Mouse (Mus musculus) left cerebral cortex, postnatal 4 days (tissue): ENCODE measurements around the gene Poldip3. TPM values are rescaled to one million over a fixed set of nuclear protein-coding genes. Genes with fewer than 3 reads are reported as not detected.
"Not testable (repeated sequence)": the region's sequence is repeated elsewhere in the genome, so short reads cannot be mapped to it uniquely, and the experiment has no call there.

ENCODE experiments used
- DNase-seq: peaks from one replicate; pipeline ENCODE4 v3.0.0-alpha.2; 2022
- intact Hi-C: fragments of 180-260 bp; cut with DNase I; formaldehyde crosslinking; loops from one replicate; pipeline ENCODE4 v1.15.1; 2025
- total RNA-seq, 2 experiments: library from RNA; stranded (reverse); gene quantifications; 2 replicates each; pipeline ENCODE4 v1.2.3; 2021

Gene Poldip3
- total RNA-seq, 2 experiments from 2014 or later = 92.9 to 94.2 TPM

DNA sequence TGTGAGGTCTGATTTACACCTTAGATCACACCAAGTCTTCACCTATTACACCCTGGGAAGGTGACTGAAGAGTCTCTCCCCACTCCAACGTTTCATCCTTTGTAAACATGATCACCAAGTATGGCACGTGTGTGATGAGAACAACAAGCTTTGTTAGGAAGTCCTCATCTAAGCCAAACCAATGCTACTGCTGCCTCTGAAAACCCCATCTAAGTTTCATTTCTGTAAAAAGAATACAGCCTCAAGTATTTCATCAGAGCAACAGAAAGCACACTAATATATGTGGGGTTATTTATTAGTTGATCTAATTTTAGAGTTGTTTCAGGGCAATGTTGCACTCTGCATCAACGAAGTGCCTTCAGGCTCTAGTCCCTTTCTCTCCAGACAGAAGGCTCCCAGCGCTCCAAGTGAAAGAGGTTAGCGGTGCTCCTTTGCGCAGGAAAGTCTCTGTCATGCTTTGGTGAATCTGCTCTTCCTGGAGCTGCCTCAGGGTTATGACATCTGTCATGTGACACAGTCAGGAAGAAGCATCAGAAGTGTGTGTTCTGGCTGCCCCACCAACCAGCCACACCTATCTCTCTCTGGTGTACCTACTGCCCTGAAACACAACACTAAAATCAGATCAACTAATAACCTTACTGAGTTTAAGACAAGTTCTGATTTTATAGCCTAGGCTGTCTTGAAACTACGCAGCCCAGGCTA is 19.5 kb downstream of the Poldip3 start:
- DNase-seq = no peak
- intact Hi-C loops = no loop called here

- DNase-seq, intact Hi-C loops: not testable (repeated sequence)
These were observed 22.1 kb downstream of the Poldip3 start for GRCm38 (mm10) chr15:83127037-83127436.

- DNase-seq = no peak
- intact Hi-C loops = no loop called here
These were observed 22.6 kb downstream of the Poldip3 start for GRCm38 (mm10) chr15:83126582-83126981.

DNA sequence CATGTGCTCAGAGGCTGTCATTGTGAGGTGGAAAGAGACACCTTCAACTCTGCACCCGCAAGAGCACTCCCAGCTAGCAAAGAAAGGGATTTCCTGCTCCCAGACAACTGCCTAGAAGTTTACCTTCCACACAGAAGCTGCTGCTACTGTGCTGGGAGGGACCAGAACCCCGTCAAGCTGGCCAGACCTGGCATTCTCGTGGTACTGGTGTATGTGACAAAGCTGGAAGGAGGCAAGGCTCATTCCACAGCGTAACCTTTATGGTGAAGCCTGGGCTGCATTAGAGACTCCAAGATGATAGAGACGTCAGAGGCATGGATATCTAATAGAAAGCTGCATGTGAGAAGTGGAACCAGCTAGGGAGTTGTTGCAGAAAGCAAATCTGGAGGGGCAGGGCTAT is 24.6 kb downstream of the Poldip3 start:
- intact Hi-C loops = no loop called here
- DNase-seq = no peak

DNA sequence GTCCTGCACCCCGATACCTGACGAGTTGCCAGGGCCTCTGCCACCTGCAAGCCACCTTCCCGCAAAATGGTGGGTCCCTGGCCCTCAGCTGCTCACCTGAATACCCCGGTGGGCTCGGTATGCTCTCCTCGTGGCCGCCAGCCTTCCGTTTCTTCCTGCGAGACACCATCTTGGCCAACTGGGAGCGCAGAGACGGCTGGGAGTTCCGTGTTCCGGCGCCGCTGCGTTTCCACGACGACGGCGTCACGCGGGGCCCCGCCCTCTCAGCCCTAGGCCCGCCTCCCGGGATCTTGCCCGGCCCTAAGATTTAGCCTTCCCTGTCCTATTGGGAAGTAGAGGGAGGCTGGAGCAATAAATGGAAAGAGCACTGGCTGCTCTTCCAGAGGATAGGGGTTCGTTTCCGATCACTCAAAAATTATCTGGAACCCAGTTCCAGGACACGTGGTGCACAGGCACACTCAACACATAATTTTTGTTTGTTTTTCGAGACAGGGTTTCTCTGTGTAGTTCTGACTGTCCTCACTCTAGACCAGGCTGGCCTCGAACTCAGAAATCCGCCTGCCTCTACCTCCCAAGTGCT is 26.5 kb downstream of the Poldip3 start, which contains the start of gene Rrp7a:
Gene Rrp7a (minus strand): TSS at position 236 of the 580 bp plus-strand sequence.
- DNase-seq = peak; percentile 92
- intact Hi-C loops = loop anchor here (2.0 kb wide), 1 partner anchor 26 kb away; the partner anchor contains the start of gene Poldip3

GRCm38 (mm10) chr15:83121709-83122565 is 27.2 kb downstream of the Poldip3 start:
- intact Hi-C loops = loop anchor here (2.0 kb wide), 1 partner anchor 27 kb away; the partner anchor contains the start of gene Poldip3
- DNase-seq = peak; percentile 64

- DNase-seq = peak; percentile 80
- intact Hi-C loops = loop anchor here (10.0 kb wide), 1 partner anchor 314 kb away; no protein-coding TSS in a partner anchor
These were observed 30.8 kb downstream of the Poldip3 start for GRCm38 (mm10) chr15:83118360-83118759.

DNA sequence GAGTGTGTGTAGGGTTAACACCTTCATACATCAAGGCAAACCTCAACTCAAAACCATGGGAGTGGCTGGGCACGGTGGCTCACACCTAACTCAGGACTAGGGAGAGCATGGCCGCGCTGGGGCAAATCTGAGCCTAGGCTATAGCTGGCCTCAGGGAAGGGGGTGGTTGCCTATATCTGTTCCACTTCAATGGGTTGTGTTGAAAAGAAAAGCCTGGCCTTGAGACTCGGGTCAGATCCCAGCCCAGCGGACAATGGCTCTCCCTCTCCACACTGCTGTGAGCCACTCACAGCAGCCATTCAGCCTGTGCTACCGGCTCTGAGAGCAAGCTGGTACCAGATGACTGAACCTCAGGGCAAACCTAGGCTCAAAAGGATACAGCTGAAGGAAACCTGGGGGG is 34.1 kb downstream of the Poldip3 start:
- intact Hi-C loops = loop anchor here (10.0 kb wide), 1 partner anchor 310 kb away; no protein-coding TSS in a partner anchor
- no peak for DNase-seq

DNA sequence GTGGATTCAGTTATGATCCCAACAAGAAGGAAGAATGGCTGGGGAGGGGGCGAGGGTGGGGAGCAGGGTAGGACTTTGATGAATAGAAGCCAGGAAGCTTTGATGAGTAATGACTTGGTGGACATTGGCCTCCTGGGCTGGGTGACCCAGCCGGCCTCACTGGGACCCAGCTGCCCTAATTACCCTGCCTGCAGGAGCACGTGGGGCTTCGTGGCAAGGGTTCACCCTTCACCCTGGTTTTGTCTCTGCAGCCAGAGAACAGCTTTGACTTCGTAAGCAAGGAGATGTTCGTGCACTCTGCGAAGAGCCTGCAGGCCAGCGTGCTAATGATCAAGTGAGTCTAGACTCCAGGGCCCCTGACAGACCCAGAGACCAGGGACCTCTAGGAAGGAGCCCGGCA is 35.1 kb downstream of the Poldip3 start:
- DNase-seq = no peak
- intact Hi-C loops = loop anchor here (10.0 kb wide), 1 partner anchor 309 kb away; no protein-coding TSS in a partner anchor

DNA sequence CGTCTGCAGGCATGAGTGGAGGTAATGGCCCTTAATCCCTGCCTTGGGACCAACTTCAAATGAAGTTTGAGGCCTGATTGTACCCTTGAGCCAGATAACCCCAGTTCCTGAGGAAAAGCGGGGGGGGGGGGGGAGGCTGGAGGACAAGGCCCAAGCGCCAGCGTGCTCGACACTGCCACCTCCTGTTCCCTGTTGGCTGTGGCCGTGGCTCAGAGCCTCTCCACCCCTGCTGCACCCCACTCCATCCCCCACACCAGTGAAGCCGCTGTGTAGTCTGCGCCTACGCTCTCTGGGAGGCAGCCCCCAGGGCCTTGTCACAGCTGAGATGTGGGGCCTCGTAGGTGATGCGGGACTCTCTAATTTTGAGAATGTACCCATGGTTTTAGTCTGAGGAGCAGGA is 36.3 kb downstream of the Poldip3 start:
- DNase-seq = peak; percentile 78
- intact Hi-C loops = loop anchor here (10.0 kb wide), 1 partner anchor 308 kb away; no protein-coding TSS in a partner anchor

DNA sequence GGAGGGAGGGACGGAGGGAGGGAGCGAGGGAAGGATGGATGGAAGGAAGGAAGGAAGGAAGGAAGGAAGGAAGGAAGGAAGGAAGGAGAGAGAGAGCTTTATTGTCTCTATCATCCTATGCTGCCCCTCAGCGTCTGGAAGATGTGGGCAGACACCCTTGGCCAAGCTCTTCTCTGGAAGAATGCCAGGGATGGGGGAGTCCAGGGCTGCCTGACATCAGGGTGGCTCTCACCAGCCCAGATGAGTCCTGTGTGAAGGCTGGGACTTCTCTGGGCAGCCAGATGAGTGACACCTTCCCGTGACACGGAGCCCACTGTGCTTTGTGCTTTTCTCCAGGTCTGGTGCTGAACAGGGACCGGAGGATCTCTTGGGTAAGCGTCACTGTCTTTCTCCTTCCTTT is 37.3 kb downstream of the Poldip3 start:
- DNase-seq = no peak
- intact Hi-C loops = loop anchor here (10.0 kb wide), 1 partner anchor 307 kb away; no protein-coding TSS in a partner anchor

- intact Hi-C loops = loop anchor here (10.0 kb wide), 1 partner anchor 306 kb away; no protein-coding TSS in a partner anchor
- DNase-seq = no peak
These were observed 37.9 kb downstream of the Poldip3 start for GRCm38 (mm10) chr15:83111290-83111689.

GRCm38 (mm10) chr15:83107814-83108213 is 41.4 kb downstream of the Poldip3 start:
- DNase-seq = no peak
- intact Hi-C loops = no loop called here

- intact Hi-C loops = no loop called here
- DNase-seq = no peak
These were observed 42.8 kb downstream of the Poldip3 start for GRCm38 (mm10) chr15:83106426-83106825.

- intact Hi-C loops = no loop called here
These were observed 46.1 kb downstream of the Poldip3 start for GRCm38 (mm10) chr15:83103111-83103510.

GRCm38 (mm10) chr15:83100332-83100662 is 48.9 kb downstream of the Poldip3 start:
- intact Hi-C loops = no loop called here
- DNase-seq = no peak

More at GRCm38 (mm10) chr15:83103111-83103510, 46.1 kb downstream of the Poldip3 start:
- DNase-seq = no peak

- intact Hi-C loops = no loop called here
- peak; percentile 72 for DNase-seq
These were observed 49.5 kb downstream of the Poldip3 start for GRCm38 (mm10) chr15:83099533-83100331.

GRCm38 (mm10) chr15:83095950-83096349 is 53.2 kb downstream of the Poldip3 start:
- DNase-seq = no peak
- intact Hi-C loops = no loop called here

DNA sequence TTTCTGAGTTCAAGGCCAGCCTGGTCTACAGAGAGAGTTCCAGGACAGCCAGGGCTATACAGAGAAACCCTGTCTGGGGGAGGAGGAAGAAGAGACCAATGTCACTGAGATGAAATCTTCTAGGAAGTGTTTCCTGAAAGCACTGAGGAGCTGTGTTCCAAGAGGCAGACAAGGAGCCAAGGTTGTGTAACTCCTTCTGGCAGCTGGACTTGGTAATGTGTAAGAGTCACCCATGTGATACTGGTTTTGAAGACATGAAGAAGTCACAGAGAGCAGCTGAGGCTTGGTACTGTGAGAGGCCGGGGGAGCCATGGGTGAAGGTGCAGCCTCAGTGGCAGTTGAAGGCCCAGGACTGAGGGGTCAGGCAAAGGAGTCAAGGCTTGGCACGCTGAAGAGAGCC is 55.5 kb downstream of the Poldip3 start:
- intact Hi-C loops = no loop called here
- no peak for DNase-seq

- no peak for DNase-seq
- intact Hi-C loops = no loop called here
These were observed 58.3 kb downstream of the Poldip3 start for GRCm38 (mm10) chr15:83090874-83091273.

GRCm38 (mm10) chr15:83089429-83089605 is 59.9 kb downstream of the Poldip3 start, which contains the start of gene Serhl:
Gene Serhl (plus strand): TSS chr15:83089506.
- no peak for DNase-seq
- intact Hi-C loops = no loop called here
